Mouse (Mus musculus): ENCODE measurements around the gene Nyap1. TPM values are rescaled to one million over a fixed set of nuclear protein-coding genes. Genes with fewer than 3 reads are reported as not detected.
"Not testable (repeated sequence)": the region's sequence is repeated elsewhere in the genome, so short reads cannot be mapped to it uniquely, and the experiment has no call there.

The Nyap1 gene
- polyA plus RNA-seq, 1 experiment = 3.6 TPM

GRCm38 (mm10) chr5:137726767-137727166, 14.6 kb downstream of the Nyap1 start:
- no peak overlapping the region for H3ac ChIP-seq (ENCODE audit: control insufficient read depth, insufficient read length, low read depth)

GRCm38 (mm10) chr5:137723840-137724239, 17.6 kb downstream of the Nyap1 start:
- Histone ChIP-seq H3K79me2 (ENCODE audit: control insufficient read depth, insufficient read depth) (no peaks in the 10 kb centered on the region), H3K79me3 (ENCODE audit: low read depth) (no peaks in the 10 kb centered on the region), H3ac (ENCODE audit: control insufficient read depth, insufficient read length, low read depth) (no peak overlapping the region), H3K27me3 (ENCODE audit: control insufficient read depth, insufficient read depth, insufficient read length) (no peaks in the 10 kb centered on the region), H3K36me3 (ENCODE audit: control insufficient read depth, insufficient read depth) (no peaks in the 10 kb centered on the region), H3K4me3 (ENCODE audit: insufficient read depth, poor library complexity, severe bottlenecking) (no peak overlapping the region)
- no peak for TF ChIP-seq MYOG (IDR thresholded peaks at IDR 0.05; ENCODE audit: control insufficient read depth, extremely low read depth, insufficient read length)
- TF ChIP-seq CEBPB (IDR thresholded peaks at IDR 0.05; ENCODE audit: low read depth) = no peak
- no peak for TF ChIP-seq MYOD1 (IDR thresholded peaks at IDR 0.05; ENCODE audit: control insufficient read depth, insufficient read length, low read depth)
- TF ChIP-seq MAX (IDR thresholded peaks at IDR 0.05) = no peak
- no peak for TF ChIP-seq USF1 (IDR thresholded peaks at IDR 0.05; ENCODE audit: low read depth)
- TF ChIP-seq FOSL1 (IDR thresholded peaks at IDR 0.05; ENCODE audit: insufficient read depth, low read length, poor library complexity, severe bottlenecking) = no peak
- TF ChIP-seq CTCF (IDR thresholded peaks at IDR 0.05; ENCODE audit: control insufficient read depth, insufficient read depth, insufficient read length) = no peak

More at GRCm38 (mm10) chr5:137726767-137727166, 14.6 kb downstream of the Nyap1 start:
- Histone ChIP-seq H3K79me2 (ENCODE audit: control insufficient read depth, insufficient read depth) (no peaks in the 10 kb centered on the region), H3K79me3 (ENCODE audit: low read depth) (no peaks in the 10 kb centered on the region), H3K36me3 (ENCODE audit: control insufficient read depth, insufficient read depth) (no peaks in the 10 kb centered on the region), H3K4me3 (ENCODE audit: insufficient read depth, poor library complexity, severe bottlenecking) (no peak overlapping the region), H3K27me3 (ENCODE audit: control insufficient read depth, insufficient read depth, insufficient read length) (no peaks in the 10 kb centered on the region)
- TF ChIP-seq MYOD1 (IDR thresholded peaks at IDR 0.05; ENCODE audit: control insufficient read depth, insufficient read length, low read depth) = no peak
- TF ChIP-seq MAX (IDR thresholded peaks at IDR 0.05) = no peak
- no peak for TF ChIP-seq CEBPB (IDR thresholded peaks at IDR 0.05; ENCODE audit: low read depth)
- TF ChIP-seq USF1 (IDR thresholded peaks at IDR 0.05; ENCODE audit: low read depth) = no peak
- TF ChIP-seq CTCF (IDR thresholded peaks at IDR 0.05; ENCODE audit: control insufficient read depth, insufficient read depth, insufficient read length) = no peak
- TF ChIP-seq MYOG (IDR thresholded peaks at IDR 0.05; ENCODE audit: control insufficient read depth, extremely low read depth, insufficient read length) = no peak
- TF ChIP-seq FOSL1 (IDR thresholded peaks at IDR 0.05; ENCODE audit: insufficient read depth, low read length, poor library complexity, severe bottlenecking) = no peak

- H3K79me2 ChIP-seq (ENCODE audit: control insufficient read depth, insufficient read depth); H3K4me3 ChIP-seq (ENCODE audit: insufficient read depth, poor library complexity, severe bottlenecking); H3K79me3 ChIP-seq (ENCODE audit: low read depth); H3K27me3 ChIP-seq (ENCODE audit: control insufficient read depth, insufficient read depth, insufficient read length); H3ac ChIP-seq (ENCODE audit: control insufficient read depth, insufficient read length, low read depth); H3K36me3 ChIP-seq (ENCODE audit: control insufficient read depth, insufficient read depth): not testable (repeated sequence)
Observed at GRCm38 (mm10) chr5:137720558-137721164, 20.7 kb downstream of the Nyap1 start.

GRCm38 (mm10) chr5:137719088-137719487, 22.3 kb downstream of the Nyap1 start:
- H3K27me3 ChIP-seq (ENCODE audit: control insufficient read depth, insufficient read depth, insufficient read length) = no peaks in the 10 kb centered on the region
- H3ac ChIP-seq (ENCODE audit: control insufficient read depth, insufficient read length, low read depth) = no peak overlapping the region
- H3K4me3 ChIP-seq (ENCODE audit: insufficient read depth, poor library complexity, severe bottlenecking) = no peak overlapping the region
- no peaks in the 10 kb centered on the region for H3K36me3 ChIP-seq (ENCODE audit: control insufficient read depth, insufficient read depth)
- no peaks in the 10 kb centered on the region for H3K79me3 ChIP-seq (ENCODE audit: low read depth)
- TF ChIP-seq FOSL1 (IDR thresholded peaks at IDR 0.05; ENCODE audit: insufficient read depth, low read length, poor library complexity, severe bottlenecking) (no peak), CTCF (IDR thresholded peaks at IDR 0.05; ENCODE audit: control insufficient read depth, insufficient read depth, insufficient read length) (no peak), MAX (IDR thresholded peaks at IDR 0.05) (no peak), MYOD1 (IDR thresholded peaks at IDR 0.05; ENCODE audit: control insufficient read depth, insufficient read length, low read depth) (no peak), USF1 (IDR thresholded peaks at IDR 0.05; ENCODE audit: low read depth) (no peak), CEBPB (IDR thresholded peaks at IDR 0.05; ENCODE audit: low read depth) (no peak), MYOG (IDR thresholded peaks at IDR 0.05; ENCODE audit: control insufficient read depth, extremely low read depth, insufficient read length) (no peak)
- no peaks in the 10 kb centered on the region for H3K79me2 ChIP-seq (ENCODE audit: control insufficient read depth, insufficient read depth)

- no peaks in the 10 kb centered on the region for H3K27me3 ChIP-seq (ENCODE audit: control insufficient read depth, insufficient read depth, insufficient read length)
- no peaks in the 10 kb centered on the region for H3K79me2 ChIP-seq (ENCODE audit: control insufficient read depth, insufficient read depth)
- TF ChIP-seq CEBPB (IDR thresholded peaks at IDR 0.05; ENCODE audit: low read depth) (no peak), MYOD1 (IDR thresholded peaks at IDR 0.05; ENCODE audit: control insufficient read depth, insufficient read length, low read depth) (no peak), CTCF (IDR thresholded peaks at IDR 0.05; ENCODE audit: control insufficient read depth, insufficient read depth, insufficient read length) (no peak), FOSL1 (IDR thresholded peaks at IDR 0.05; ENCODE audit: insufficient read depth, low read length, poor library complexity, severe bottlenecking) (no peak), MYOG (IDR thresholded peaks at IDR 0.05; ENCODE audit: control insufficient read depth, extremely low read depth, insufficient read length) (no peak), USF1 (IDR thresholded peaks at IDR 0.05; ENCODE audit: low read depth) (no peak), MAX (IDR thresholded peaks at IDR 0.05) (no peak)
- H3ac ChIP-seq (ENCODE audit: control insufficient read depth, insufficient read length, low read depth) = no peak overlapping the region
- no peaks in the 10 kb centered on the region for H3K36me3 ChIP-seq (ENCODE audit: control insufficient read depth, insufficient read depth)
- H3K79me3 ChIP-seq (ENCODE audit: low read depth) = no peaks in the 10 kb centered on the region
- H3K4me3 ChIP-seq (ENCODE audit: insufficient read depth, poor library complexity, severe bottlenecking) = no peak overlapping the region
Observed at GRCm38 (mm10) chr5:137718020-137718790, 23.2 kb downstream of the Nyap1 start.
